Mouse (Mus musculus) cerebellum, postnatal 25 days (tissue): Measurements from ENCODE around the gene Rere.
"Not testable (repeated sequence)": the region's sequence is repeated elsewhere in the genome, so short reads cannot be mapped to it uniquely, and the experiment has no call there.

Source experiments
- DNase-seq, 2 experiments: peaks; one replicate each; pipeline ENCODE4 v3.0.0; 2021; ENCODE audit warnings: mixed read lengths in 2 of 2

Gene Rere

DNA sequence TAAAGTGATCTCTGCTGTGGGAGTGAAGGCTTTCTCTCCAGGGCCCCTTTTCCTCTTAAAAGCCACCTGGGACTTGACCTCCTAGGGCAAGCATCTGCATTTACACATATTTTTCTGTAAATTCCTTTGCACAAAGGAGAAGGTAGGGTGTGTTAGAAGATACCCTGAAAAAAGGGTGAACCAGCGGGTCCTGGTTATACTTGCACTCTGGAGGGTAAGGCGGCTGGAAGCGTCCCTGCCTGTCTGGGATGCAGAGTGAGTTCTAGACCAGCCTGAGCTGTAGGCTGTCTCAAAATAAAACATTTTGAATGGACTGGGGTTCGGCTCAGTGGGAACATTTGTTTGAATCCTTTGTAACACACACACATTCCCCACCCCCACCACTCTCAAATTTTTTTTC lies 310.2 kb downstream of the Rere start:
- no peak for DNase-seq

GRCm38 (mm10) chr4:150592087-150592486 lies 310.6 kb downstream of the Rere start:
- no peak for DNase-seq

- no peak for DNase-seq
Measured at GRCm38 (mm10) chr4:150593473-150594217, 312.2 kb downstream of the Rere start.

DNA sequence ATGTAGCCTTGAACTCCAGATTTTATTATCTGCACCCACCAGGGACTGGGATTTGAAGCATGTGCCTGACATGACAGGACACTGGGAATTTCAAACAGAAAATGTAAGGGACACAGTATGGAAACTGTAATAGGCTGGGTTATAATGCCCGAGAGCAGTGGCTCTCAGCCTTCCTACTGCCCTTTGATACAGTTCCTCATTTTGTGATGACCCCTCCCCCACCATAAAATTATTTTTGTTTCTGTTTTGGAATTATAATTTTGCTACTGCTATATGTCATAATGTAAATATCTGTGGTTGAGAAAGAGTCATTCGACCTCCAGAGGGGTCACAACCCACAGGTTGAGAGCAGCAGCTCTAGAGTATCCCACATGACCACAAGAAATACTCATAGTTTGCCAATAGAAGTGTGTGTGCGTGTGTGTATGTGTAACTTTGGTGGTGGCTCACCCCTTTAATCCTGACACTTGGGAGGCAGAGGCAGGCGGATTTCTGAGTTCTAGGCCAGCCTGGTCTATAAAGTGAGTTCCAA lies 312.9 kb downstream of the Rere start:
- no peak for DNase-seq

DNA sequence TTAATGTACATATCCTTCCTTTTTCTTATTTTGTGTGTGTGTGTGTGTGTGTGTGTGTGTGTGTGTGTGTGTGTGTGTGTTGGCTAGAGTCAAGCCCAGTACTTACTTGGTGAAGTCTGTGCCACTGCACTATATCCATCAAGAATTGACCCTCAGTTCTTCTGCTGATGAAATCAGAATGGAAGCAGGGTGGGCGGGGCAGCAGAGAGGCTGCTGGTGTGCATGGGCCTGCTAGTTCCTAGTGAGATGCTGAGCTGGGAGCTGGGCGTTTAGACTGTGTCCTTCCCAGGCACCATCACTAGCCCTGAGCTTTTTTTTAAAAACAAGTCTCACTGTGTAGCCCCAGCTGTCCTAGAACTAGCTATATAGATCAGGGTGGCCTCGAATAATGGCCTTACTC lies 313.6 kb downstream of the Rere start:
- no peak for DNase-seq

GRCm38 (mm10) chr4:150595991-150596390 lies 314.5 kb downstream of the Rere start:
- DNase-seq: no peak

DNA sequence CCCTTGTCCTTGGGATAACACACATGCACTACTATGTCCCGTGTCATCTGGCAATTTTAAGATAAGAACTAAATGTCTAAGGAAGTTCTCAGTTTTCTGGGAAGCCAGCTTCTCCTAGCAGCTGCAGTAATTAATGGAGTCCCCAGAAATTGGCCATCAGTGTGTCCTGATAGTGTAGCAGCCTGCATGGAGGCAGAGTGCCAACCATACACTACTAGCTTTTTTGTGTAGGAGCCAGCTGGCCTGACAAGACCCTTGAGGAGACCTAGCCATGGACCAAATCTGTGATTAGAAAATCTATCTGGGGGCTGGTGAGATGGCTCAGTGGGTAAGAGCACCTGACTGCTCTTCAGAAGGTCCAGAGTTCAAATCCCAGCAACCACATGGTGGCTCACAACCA lies 317.2 kb downstream of the Rere start:
- peak in 1 of 2 experiments; percentile 41 for DNase-seq

DNA sequence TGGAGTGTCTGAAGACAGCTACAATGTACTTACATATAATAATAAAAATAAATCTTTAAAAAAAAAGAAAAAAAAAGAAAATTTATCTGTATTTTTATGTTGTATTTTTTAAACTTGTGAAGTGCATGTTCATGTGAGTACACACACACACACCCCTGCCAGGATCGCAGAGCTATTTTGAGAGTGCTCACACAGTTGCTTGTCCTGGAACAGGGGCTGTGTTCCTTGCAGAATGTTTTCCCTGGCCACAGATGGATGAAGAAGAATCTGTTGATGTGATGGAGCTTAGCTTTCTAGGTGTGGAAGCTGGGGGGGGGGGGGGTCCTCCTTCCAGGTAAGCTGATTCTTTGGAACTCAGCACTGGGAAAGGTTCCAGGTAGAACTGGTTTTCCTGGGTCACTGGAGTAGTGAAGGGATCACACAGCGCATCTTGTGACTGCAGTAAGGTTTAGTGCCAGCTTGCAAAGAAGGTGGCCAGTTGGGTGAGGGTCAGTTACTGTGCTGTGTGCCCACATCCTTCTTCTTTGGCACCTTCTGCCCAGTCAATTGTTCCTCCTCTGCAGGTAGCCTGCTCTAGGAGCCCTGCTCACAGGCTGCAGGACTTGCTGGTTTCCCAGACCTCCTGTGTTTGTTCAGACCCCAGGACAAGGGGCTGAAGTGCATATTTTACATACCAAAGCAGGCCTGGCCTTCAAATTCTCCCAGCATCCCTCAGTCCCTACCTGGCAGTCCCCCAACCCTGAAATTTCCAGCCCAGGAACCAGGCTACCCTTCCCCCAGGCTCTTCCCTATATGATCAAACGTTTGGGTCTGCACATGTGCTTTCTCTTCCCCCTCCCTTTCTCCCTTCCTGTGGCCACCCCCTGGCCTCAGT lies 317.9 kb downstream of the Rere start:
- peak in 1 of 2 experiments; percentile 28 for DNase-seq

DNA sequence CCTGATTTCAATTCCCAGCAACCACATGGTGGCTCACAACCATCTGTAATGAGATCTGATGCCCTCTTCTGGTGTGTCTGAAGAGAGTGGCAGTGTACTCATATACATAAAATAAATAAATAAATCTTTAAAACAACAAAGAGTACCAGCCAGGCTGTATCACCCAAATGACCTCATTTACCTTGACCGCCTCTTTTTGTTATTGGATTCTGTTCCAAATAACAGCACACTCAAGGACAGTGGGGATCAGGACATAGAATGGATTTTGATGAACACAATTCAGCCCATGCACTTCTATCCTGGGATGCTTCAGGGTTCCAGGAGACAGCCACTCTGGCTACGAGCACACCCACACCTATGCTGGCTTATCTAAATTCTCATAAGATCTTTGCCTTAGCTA lies 319.1 kb downstream of the Rere start:
- not testable (repeated sequence) for DNase-seq

- no peak for DNase-seq
Measured at GRCm38 (mm10) chr4:150601489-150601888, 320.0 kb downstream of the Rere start.

DNA sequence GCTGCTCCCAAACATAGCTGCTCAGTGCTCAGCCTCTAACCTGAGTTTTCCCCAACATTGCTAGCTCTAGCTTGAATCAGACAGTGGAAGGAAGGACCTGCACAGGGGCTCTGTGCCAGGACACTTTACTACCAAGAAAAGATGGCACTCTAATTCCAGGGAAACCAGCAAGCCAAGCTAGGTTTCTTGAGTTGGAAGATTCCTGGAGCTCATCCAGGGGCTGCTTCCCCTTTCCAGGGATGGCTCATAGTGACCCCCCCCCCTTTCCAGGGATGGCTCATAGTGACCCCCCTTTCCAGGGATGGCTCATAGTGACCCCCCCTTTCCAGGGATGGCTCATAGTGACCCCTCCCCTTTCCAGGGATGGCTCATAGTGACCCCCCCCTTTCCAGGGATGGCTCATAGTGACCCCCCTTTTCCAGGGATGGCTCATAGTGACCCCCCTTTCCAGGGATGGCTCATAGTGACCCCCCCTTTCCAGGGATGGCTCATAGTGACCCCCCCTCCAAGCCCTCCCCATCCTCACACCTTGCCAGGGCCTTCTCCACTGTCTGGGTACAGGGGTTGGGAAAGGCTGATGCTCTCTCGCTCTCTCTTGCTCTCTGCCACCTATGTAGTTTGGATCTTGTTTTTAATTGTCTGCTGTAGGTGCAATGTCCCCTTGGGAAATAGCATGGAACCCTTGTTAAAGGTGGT lies 322.1 kb downstream of the Rere start:
- no peak for DNase-seq

DNA sequence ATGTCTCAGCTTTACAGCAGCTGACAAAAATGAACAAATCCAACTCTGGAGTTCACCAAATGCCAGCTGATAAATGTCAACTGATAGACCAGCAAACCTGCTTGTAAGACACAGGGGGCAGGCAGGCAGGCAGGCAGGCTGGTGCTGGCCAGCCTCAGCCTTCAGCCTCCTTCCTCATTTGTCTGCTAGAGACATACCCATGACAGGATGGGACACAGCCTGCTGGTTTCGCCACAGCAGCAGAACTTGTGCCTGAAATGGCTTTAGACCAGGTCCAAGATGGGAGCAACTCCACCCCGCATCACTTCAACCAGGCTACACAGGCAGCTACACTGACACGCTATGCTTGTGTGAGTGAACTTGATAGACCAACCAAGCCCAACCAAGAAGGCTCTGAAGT lies 324.4 kb downstream of the Rere start:
- no peak for DNase-seq

GRCm38 (mm10) chr4:150606449-150607161 lies 325.2 kb downstream of the Rere start:
- DNase-seq: no peak

- no peak for DNase-seq
Measured at GRCm38 (mm10) chr4:150608670-150609069, 327.2 kb downstream of the Rere start.

- DNase-seq: no peak
Measured at GRCm38 (mm10) chr4:150613715-150614114, 332.3 kb downstream of the Rere start.

DNA sequence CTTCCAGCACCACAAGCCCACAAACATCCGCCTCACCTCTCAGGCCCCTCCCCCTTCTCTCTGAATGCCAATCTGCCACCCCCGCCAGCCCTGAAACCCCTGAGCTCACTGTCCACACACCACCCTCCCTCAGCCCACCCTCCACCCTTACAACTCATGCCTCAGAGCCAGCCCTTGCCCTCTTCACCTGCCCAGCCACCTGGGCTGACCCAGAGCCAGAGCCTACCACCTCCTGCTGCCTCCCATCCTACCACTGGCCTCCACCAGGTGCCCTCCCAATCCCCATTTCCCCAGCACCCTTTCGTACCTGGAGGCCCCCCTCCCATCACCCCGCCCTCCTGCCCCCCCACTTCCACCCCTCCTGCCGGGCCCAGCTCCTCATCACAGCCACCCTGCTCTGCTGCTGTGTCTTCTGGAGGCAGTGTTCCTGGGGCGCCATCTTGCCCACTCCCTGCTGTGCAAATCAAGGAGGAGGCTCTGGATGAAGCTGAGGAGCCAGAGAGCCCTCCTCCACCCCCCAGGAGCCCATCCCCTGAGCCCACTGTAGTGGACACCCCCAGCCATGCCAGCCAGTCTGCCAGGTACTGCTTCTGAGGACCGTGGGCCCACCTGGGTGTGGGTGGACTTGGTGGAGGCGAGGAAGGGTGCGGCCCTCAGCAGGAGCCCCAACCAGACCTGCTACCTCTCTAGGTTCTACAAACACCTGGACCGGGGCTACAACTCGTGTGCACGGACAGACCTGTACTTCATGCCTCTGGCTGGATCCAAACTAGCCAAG lies 334.0 kb downstream of the Rere start:
- no peak for DNase-seq

DNA sequence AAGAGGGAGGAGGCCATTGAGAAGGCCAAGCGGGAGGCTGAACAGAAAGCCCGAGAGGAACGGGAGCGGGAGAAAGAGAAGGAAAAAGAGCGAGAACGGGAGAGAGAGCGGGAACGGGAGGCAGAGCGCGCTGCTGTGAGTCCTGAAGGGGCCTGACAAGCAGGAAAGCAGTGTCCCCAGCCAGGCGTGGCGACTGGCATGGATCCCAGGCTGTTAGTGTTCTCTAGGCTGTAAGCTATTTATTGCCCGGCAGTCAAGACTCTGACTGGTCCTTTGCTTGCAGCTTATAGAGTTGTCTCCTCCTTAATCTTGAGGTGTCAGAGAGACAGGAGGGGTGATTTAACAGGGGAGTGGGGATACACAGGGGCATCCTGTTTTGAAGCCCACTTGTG lies 334.6 kb downstream of the Rere start:
- peak; percentile 46 to 69 for DNase-seq

- no peak for DNase-seq
Measured at GRCm38 (mm10) chr4:150616841-150617240, 335.4 kb downstream of the Rere start.

DNA sequence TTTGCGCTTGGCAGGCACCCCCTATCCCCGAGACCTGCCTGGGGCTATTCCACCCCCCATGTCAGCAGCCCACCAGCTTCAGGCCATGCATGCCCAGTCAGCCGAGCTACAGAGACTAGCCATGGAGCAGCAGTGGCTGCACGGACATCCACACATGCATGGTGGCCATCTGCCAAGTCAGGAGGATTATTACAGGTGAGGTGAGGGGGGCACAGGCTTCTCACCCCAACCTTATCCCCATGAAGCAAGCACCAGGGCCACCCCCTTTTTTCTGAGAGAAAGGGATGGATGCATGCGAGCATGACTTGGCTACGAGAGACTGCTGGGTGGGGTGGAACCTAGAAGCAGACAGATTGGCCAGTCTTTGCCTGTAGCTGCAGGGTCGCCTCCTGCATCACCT lies 337.6 kb downstream of the Rere start:
- DNase-seq: no peak

GRCm38 (mm10) chr4:150622641-150623040 lies 341.2 kb downstream of the Rere start:
- DNase-seq: peak in 1 of 2 experiments; percentile 1

DNA sequence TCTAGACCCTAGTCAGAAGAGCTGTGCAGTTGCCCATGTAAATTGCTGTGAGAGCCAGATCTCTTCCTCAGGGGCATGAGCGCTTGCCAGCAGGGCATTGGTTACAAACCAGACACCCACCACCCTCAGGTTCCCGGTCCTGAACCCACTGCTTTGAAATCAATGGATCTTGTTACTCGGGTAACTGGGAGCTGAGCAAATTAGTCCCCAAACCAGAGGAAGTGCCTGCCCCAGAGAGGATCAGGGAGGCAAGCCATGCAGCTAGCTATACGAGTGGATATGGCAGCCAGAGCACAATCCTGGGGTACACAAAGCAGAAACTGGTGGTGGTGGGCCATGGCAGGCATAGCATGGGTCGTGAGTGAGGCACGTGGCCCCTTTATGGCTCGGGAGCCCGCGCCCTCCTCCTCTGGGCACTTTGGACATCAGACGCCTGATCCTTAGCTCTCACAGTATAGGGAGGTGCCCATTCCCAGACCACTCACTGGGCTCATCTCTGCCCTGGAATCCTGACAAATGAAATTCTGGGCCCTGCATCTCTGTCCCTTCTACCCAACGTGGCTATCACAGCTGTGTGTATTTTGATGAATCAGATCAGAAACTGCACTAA lies 342.9 kb downstream of the Rere start:
- no peak for DNase-seq
